Mouse (Mus musculus): ENCODE measurements around the gene Macrod1.

The Macrod1 gene

DNA sequence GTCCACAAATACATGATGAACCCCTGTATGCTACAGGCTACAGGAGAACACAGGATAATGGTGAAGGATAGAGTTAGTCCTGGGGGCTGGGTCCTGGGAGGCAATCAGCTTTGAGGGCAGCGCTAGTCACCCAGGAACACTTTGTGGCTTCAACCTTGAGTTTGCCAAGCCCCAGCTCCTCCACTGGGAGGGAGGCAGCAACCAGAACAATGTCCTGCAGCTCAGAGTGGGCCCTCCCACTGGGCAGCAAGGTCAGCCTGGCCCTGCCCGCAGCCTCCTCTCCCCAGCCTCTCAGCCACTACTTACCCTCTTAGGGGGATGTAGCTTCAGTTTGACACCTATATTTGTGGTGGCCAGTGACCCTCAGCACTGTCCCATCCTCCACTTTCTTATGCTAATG is 111.8 kb downstream of the Macrod1 start:
- DNase-seq (ENCODE audit: low read depth, low spot score): no peak

GRCm38 (mm10) chr19:7170916-7171315 is 114.3 kb downstream of the Macrod1 start:
- peak; percentile 65 for DNase-seq (ENCODE audit: low read depth, low spot score)

DNA sequence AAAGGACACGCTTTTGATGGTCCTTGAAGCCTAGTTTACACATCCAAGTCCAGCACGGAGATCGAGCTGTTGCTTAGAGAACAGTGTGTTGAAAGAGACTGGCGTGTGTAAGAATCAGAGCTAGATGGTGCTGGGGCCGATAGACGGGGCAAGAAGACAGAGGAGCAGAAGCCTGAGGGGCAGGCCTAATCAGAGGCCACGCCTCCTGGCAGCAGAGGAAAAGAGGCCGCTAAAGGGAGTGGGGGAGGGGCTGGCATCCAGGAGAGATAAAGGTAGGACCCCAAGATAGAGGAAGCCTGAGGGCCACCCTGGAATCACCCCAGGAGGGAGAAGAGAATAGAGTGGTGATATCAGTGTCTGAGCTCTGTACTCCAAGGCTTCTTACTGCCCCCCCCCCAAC is 114.8 kb downstream of the Macrod1 start:
- DNase-seq (ENCODE audit: low read depth, low spot score): peak; percentile 67

DNA sequence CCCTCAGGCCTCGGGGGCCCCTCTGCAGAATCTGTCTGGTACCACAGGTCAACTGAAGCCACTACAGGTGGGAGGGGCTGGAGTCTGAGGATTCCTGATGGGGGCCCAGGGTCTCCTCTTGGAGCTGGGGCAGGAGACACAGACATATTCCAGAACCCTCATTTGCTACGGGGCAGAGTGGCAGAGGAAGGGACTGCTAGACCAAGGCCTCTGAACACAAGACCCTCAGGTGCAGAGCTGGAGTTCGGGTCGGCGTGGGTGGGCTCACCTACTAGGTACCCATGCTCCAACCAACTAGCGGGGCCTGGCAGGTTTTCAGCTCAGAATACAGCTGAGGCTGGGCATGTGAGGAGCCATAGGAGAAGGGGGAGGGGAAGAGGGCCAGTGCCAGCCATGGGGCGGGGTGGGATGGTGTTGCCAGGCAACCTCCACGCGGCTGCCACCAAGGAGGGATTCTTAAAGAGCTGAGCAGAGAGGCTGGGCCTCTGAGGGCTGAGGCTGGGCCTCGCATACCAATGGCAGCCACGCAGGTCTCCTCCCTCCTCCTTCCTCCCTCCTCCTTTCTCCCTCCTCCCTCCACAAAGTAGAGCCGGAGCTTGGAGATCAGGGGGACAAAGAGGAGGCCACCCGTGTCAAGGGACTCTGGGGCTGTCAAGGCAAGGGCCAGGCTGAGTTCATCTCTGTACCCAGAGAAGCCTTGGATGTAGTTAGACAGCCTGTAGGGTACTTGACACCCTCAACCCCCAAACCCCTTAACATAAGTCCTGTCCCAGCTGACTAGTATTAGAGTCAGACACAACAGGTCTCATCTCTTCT is 115.6 kb downstream of the Macrod1 start:
- DNase-seq (ENCODE audit: low read depth, low spot score): peak; percentile 71

- DNase-seq (ENCODE audit: low read depth, low spot score): peak; percentile 52
Measured at GRCm38 (mm10) chr19:7176041-7176696, 119.6 kb downstream of the Macrod1 start.

DNA sequence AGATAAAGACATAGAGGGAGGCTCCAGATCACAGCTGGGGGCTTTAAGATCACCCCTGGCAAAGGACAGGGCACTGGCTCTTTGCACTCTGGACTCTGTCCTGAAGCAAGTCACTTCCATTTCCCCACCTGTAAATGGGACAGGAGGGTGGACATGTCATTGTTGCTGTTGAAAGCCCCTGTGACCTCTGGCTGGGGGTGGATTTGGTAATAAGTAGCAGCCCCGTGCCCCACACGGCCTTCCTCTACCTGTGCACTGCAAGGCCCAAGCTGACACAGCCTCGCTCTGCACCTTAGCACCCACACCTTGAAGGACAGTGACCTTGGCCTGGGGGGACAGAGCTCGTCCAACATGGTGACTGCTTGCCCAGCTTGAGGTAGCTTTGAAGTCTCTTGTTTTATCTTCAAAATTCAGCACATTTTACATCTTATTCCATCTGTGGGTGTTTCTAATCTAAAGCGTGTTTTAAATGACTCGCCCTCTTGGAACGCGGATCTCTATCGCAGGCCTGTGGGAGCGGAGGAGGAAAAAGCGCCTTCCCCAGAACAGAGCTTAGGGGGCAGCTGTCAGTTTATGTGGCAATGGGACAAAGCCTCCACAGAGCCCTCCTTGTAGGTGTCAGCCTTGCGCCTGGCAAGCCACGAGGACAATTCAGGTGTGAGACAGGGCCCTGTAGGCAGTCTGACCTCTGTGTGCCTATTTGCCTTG is 121.3 kb downstream of the Macrod1 start:
- DNase-seq (ENCODE audit: low read depth, low spot score): no peak

DNA sequence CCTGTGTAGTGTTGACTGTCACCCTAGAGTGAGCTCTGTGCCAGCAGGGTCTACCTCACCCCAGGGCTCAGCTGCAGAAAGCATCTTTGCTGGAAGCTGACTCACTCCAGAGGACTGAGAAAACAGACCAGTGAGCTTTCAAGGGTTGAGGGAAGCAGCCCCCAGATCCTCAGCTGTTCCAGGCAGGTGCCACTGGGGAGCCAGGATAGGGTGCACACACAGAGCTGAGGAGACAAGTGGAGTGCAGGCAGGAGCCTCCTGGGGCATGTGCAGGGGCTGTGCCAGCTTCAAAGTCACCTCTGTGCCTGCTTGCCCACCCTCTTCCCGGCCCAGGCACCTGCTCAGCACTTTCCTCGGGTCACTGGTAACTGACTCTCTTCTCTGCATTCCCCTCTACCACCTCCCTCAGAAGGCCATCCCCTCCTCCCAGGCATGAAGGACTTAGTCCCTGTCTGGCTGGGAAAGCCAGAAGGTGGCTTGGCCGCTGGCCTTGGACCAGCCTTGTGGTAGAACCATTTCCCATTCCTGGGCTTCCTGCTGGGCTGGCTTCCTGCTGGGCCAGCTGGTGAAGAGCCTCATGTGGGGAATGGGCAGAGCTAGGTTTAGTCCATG is 122.3 kb downstream of the Macrod1 start:
- DNase-seq (ENCODE audit: low read depth, low spot score): no peak

DNA sequence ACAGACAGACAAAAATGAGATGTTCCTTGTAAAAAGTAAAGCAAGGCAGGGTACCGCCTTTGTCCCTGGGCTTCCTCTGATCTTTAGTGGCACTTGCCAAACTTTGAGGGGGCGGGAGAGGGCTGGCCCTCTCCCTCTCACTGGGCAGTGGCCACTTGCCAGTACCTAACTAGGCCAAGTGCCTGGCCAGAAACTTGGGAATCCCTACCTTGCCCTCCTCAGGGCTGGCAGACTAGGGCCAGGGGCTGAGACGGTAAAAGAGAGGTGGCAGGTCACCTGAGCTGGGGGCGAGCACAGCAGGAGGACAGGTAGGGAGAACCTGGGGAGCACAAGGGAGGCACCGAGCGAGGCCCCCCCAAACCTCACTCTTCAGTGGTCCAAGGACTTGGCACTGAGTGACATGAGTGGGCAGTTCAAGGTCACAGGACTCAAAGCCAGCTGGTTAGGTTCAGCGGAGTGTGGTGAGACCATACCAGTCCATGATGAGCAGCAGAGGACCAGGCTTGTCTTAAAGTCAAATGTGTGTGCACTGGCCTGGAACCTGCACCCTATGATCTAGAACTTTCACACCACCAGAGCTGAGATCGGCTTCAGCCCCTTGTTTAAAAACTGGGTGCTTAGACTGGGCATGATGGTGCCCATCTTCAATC is 124.3 kb downstream of the Macrod1 start:
- no peak for DNase-seq (ENCODE audit: low read depth, low spot score)

GRCm38 (mm10) chr19:7181496-7181895 is 124.9 kb downstream of the Macrod1 start:
- DNase-seq (ENCODE audit: low read depth, low spot score): no peak

DNA sequence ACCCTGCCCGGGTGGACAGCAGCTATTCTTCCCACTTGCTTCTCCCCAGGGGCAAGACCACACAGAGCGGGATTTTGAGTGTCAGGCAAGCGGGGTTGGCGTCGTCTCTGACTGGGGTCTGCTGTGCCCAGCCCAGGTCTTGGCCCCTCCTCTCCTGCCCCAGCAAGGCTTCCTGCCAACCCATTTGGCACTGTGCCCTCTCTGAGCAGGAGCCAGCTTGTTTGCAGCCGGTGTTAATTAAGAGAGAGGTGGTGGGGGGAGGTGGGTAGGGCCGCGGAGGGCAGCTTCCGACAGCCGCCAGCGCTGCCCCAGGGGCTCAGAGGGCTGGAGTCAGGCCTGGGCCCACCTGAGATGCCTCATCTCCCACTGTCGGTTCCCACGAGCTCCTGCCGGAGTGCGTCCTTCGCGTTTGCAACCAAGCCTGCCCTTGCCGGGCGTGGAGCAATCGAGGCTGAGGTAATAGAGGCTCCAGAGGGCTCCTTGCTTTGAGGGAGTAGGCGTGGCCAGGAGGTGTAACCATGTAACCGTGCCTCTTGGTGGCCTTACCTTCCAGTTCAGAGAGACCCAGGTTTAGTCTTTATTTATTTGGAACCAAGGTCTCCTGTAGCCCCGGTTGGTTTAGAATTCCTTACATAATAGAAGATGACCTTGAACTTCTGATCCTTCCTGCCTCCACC is 125.8 kb downstream of the Macrod1 start:
- peak; percentile 76 for DNase-seq (ENCODE audit: low read depth, low spot score)

- DNase-seq (ENCODE audit: low read depth, low spot score): no peak
Measured at GRCm38 (mm10) chr19:7183419-7183818, 126.8 kb downstream of the Macrod1 start.

GRCm38 (mm10) chr19:7185059-7185458 is 128.4 kb downstream of the Macrod1 start:
- no peak for DNase-seq (ENCODE audit: low read depth, low spot score)

- DNase-seq (ENCODE audit: low read depth, low spot score): no peak
Measured at GRCm38 (mm10) chr19:7185715-7186291, 129.2 kb downstream of the Macrod1 start.

GRCm38 (mm10) chr19:7187157-7187556 is 130.5 kb downstream of the Macrod1 start:
- no peak for DNase-seq (ENCODE audit: low read depth, low spot score)

DNA sequence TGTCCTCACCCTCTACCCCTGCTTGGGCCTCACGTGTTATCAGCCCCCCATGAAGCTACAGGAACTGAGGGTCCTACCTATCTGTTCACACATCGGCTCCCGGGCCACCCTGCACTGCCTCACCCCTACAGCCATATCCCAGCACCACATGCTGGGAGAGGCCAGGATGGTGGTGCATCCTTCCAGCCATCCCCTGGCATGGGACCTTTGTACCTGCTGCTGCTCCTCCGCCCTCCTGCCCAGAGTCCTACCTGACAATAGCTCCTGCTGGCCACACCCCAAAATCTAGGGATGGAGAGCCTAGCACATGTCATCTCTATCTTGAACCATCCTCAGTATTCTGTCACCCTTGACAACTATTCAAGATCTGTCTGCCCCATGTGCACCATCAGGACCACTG is 132.4 kb downstream of the Macrod1 start:
- DNase-seq (ENCODE audit: low read depth, low spot score): no peak

- no peak for DNase-seq (ENCODE audit: low read depth, low spot score)
Measured at GRCm38 (mm10) chr19:7190986-7191385, 134.4 kb downstream of the Macrod1 start.

- no peak for DNase-seq (ENCODE audit: low read depth, low spot score)
Measured at GRCm38 (mm10) chr19:7191639-7192038, 135.0 kb downstream of the Macrod1 start.

DNA sequence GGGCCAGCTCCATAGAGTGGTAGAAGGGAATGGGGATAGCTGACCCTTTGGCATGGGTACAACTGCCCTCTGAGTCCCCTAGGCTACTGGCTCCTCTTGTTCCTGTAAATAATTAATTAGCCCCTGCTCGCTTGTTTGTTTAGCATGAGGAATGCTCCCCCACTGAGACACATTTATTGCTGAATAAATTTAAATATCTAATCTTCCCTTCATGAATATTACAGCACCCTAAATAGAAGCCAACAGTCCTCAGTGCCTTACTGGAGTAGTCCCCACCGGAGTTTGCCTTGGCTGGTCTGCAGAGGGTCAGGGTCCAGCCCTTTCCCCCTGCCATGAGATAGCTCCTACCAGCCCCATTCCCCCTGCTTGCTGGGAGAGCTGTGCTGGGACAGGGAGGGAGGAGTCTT is 136.0 kb downstream of the Macrod1 start:
- DNase-seq (ENCODE audit: low read depth, low spot score): no peak

GRCm38 (mm10) chr19:7195900-7196728 is 139.5 kb downstream of the Macrod1 start:
- DNase-seq (ENCODE audit: low read depth, low spot score): peak; percentile 71

Measured in ZHBTc4 (cell line).